ENCODE assay signal across 12 mouse cellular contexts in the genomic region with DNA sequence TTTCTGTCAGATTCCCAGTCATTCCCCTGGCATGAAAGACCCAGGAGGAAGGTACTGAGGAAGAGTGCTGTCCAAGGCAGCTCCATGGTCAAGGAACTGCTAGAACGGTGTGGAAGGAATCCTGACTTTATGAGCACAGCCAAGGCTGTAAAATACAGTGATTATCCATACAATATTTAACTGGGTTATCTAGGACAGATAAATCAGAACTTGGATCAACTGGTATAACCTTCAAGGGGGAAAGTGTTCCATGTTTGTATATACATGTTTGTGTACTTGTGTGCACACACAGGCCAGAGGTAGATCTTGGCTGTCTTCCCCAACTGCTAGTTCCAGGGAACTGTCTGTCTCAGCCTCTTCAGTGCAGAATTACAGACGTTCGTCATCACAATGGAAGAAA.
"Had no signal": no experiment of that assay in that cellular context is flagged by ENCODE, and none has a peak within 500 bp of the region (broad histone marks: within the 10 kb centered on the region; RNA-seq: fewer than 3 reads in every experiment).

A gene (minus strand): TSS at position 101 of the 400 bp plus-strand sequence.

- H3K4me2 ChIP-seq: hindbrain, embryonic 15.5 days; limb, embryonic 13.5 days; liver, embryonic 11.5 days; lung, embryonic 15.5 days; midbrain, embryonic 13.5 days had no signal

- H3K27ac ChIP-seq: hindbrain, embryonic 15.5 days; limb, embryonic 13.5 days; lung, embryonic 15.5 days; midbrain, embryonic 13.5 days had no signal

- H3K27me3 ChIP-seq: hindbrain, embryonic 15.5 days; limb, embryonic 13.5 days; lung, embryonic 15.5 days; midbrain, embryonic 13.5 days had no signal

- H3K4me1 ChIP-seq: hindbrain, embryonic 15.5 days; limb, embryonic 13.5 days; lung, embryonic 15.5 days; midbrain, embryonic 13.5 days had no signal

- H3K9ac ChIP-seq: hindbrain, embryonic 15.5 days; limb, embryonic 13.5 days; lung, embryonic 15.5 days; midbrain, embryonic 13.5 days had no signal

- ATAC-seq: midbrain, embryonic 13.5 days had no signal

- H3K4me3 ChIP-seq: hindbrain, embryonic 15.5 days; limb, embryonic 13.5 days; lung, embryonic 15.5 days; midbrain, embryonic 13.5 days had no signal

- DNase-seq: kidney, adult 18-20 months; kidney, postnatal 10 days; kidney, postnatal 4 days; left cerebral cortex, postnatal 4 days; right cerebral cortex, postnatal 14 days; thymus, adult 18-20 months; thymus, postnatal 14 days had no signal

- H3K9me3 ChIP-seq: hindbrain, embryonic 15.5 days; limb, embryonic 13.5 days; lung, embryonic 15.5 days; midbrain, embryonic 13.5 days had no signal
